8 mouse cellular contexts compared by ENCODE assay signal in the genomic region with DNA sequence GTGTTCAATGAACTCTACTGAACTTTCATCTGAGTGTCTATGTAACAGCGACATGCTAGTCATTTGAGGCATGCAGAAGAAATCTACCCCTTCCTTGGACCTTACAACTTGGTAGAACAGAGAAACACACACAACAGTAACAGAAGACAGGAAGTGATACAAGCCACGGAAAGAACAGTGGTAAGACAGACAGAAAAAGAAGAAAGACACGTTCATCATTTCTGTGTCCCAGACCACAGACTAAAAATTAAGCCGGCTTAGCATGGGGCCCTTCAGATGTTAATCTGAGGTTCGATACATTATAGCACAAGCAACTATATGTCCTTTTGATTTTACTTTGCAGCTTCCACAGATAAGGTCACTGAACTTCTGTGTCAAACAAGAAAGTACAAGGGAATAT. TPM values are rescaled to one million over a fixed set of nuclear protein-coding genes. Genes with fewer than 3 reads are reported as not detected.
DNase-seq lines count a peak whose midpoint lies in the region; ATAC-seq and TF ChIP-seq lines count a peak whose summit lies in the region.
"Had no signal": no experiment of that assay in that cellular context is flagged by ENCODE, and none has a peak within 500 bp of the region (broad histone marks: within the 10 kb centered on the region; RNA-seq: fewer than 3 reads in every experiment).

No protein-coding gene starts in this region.

- no peak overlapping the region for H3K27ac ChIP-seq in left cerebral cortex, adult 2 months
- H3K27ac ChIP-seq in brown adipose tissue, adult 24 weeks (replicated peaks; ENCODE audit: low read depth, low read length) = no peak overlapping the region
- no peak overlapping the region for H3K27ac ChIP-seq in intestine, embryonic 14.5 days (ENCODE audit: low read depth)

- TF ChIP-seq CTCF in left cerebral cortex, adult 2 months (IDR thresholded peaks at IDR 0.05) = no peak

- H3K27me3 ChIP-seq in intestine, embryonic 14.5 days (replicated peaks; ENCODE audit: control insufficient read depth, insufficient read depth, low read length) = no peaks in the 10 kb centered on the region

- WGBS in intestine, embryonic 14.5 days = 61% methylated on average over 5 of the region's 5 CpGs

- H3K9me3 ChIP-seq in intestine, embryonic 14.5 days (ENCODE audit: control insufficient read depth, low read length) = no peaks in the 10 kb centered on the region

- peak overlapping the region; percentile 70 for H3K4me2 ChIP-seq in intestine, embryonic 14.5 days (ENCODE audit: low read length)

- no peak overlapping the region for H3K9ac ChIP-seq in intestine, embryonic 14.5 days (ENCODE audit: low read length)

- H3K4me1 ChIP-seq in brown adipose tissue, adult 24 weeks (ENCODE audit: control insufficient read depth, insufficient read depth, insufficient read length, low read length) = peaks cover 11% of the 10 kb centered on the region
- peaks cover 25% of the 10 kb centered on the region; the same call in 1 of the 2 replicates for H3K4me1 ChIP-seq in intestine, embryonic 14.5 days (replicated peaks; ENCODE audit: control insufficient read depth, insufficient read depth, low read length)

- H3K4me3 ChIP-seq in left cerebral cortex, adult 2 months = peak overlapping the region; percentile 81
- H3K4me3 ChIP-seq in brown adipose tissue, adult 24 weeks (ENCODE audit: insufficient read depth, low read depth, low read length) = peak overlapping the region; percentile 29
- peak overlapping the region; percentile 83 for H3K4me3 ChIP-seq in intestine, embryonic 14.5 days (ENCODE audit: low read depth, low read length)

- intact Hi-C loops in left cerebral cortex, adult 2 months (cut with DNase I) = loop anchor here (2.0 to 10.0 kb wide), 2 partner anchors 141 to 259 kb away; no protein-coding TSS in a partner anchor
- intact Hi-C loops in left cerebral cortex, postnatal 4 days (cut with DNase I) = loop anchor here (10.0 kb wide), 1 partner anchor 261 kb away; no protein-coding TSS in a partner anchor

- no peak for ATAC-seq in intestine, embryonic 14.5 days (replicated peaks; ENCODE audit: low FRiP score, low TSS enrichment, low read depth)

- no peak for DNase-seq in left cerebral cortex, adult 2 months (ENCODE audit: extremely low spot score in 1 of 2, low spot score in 2 of 2)
- DNase-seq in left cerebral cortex, adult 9 months (ENCODE audit: low spot score in 2 of 2) = no peak
- DNase-seq in intestine, embryonic 14.5 days (ENCODE audit: low spot score) = no peak
- peak; percentile 81 for DNase-seq in naive thymus-derived CD4-positive, alpha-beta T cell, adult 2 months (ENCODE audit: low read depth)
- DNase-seq in spleen, adult 18-20 months = no peak
- no peak for DNase-seq in left cerebral cortex, postnatal 4 days
- DNase-seq: adrenal gland, adult 2 months had no signal

- H3K36me3 ChIP-seq in intestine, embryonic 14.5 days (ENCODE audit: control insufficient read depth, insufficient read depth, low read length) = no peaks in the 10 kb centered on the region

RNA-seq across cellular contexts. Expression of a gene that starts 2.1 kb away (rescaled TPM):
- total RNA-seq in left cerebral cortex, adult 2 months (2021) = 10 to 100 TPM; 59.7 to 61.2 TPM
- polyA plus RNA-seq in brown adipose tissue, adult 24 weeks (2012; ENCODE audit: insufficient read depth, insufficient read length, missing spikeins) = 55.2 and 55.3 TPM in 2 replicates
- polyA plus RNA-seq in intestine, embryonic 14.5 days (2014; fragmentation: Nextera tagmentation; extraction: Ambion mirVana) = 183 and 184 TPM in 2 replicates
- 100 to 1,000 TPM in 1 of 2 experiments, 10 to 100 TPM in 1; 98.6 to 110 TPM for total RNA-seq in left cerebral cortex, postnatal 4 days (2021)

RNA-seq across cellular contexts. Expression of a gene that starts 51.2 kb away (rescaled TPM):
- total RNA-seq in left cerebral cortex, adult 2 months (2021) = 10 to 100 TPM; 13.4 to 15.9 TPM
- 3.6 and 4.2 TPM in 2 replicates for polyA plus RNA-seq in brown adipose tissue, adult 24 weeks (2012; ENCODE audit: insufficient read depth, insufficient read length, missing spikeins)
- polyA plus RNA-seq in intestine, embryonic 14.5 days (2014; fragmentation: Nextera tagmentation; extraction: Ambion mirVana) = 60.8 and 65.4 TPM in 2 replicates
- 10 to 100 TPM; 23.9 to 24.4 TPM for total RNA-seq in left cerebral cortex, postnatal 4 days (2021)

Comparison
In these comparisons a context has a peak if more than half of its experiments do, and no peak if none do; other contexts are left out.
1. H3K4me3 ChIP-seq: peak in every context shown above with its lines; median percentile 83 in intestine, embryonic 14.5 days; 81 in left cerebral cortex, adult 2 months; 29 in brown adipose tissue, adult 24 weeks.